Mouse (Mus musculus) liver, embryonic 11.5 days (tissue): Measurements from ENCODE around the gene Msmo1. TPM values are rescaled to one million over a fixed set of nuclear protein-coding genes. Genes with fewer than 3 reads are reported as not detected.

Experiments used
- ATAC-seq: fragments of 200-750 bp; cut with Nextera tagmentation; replicated peaks from 2 replicates; pipeline ENCODE4 v1.8.0; 2017; ENCODE audit warnings: moderate number of reproducible peaks, mild to moderate bottlenecking, moderate TSS enrichment, moderate library complexity; ENCODE audit not compliant: low FRiP score
- DNase-seq: peaks from one replicate; pipeline ENCODE4 v3.0.0-alpha.2; 2017; ENCODE audit warnings: low spot score
- H3K27ac ChIP-seq: fragments of 300-500 bp; sonication (generic); 2 replicates; pipeline ENCODE4 v1.5.1; 2014; ENCODE audit warnings: mild to moderate bottlenecking, low read depth, low read length, control low read depth
- H3K27me3 ChIP-seq: fragments of 300-500 bp; sonication (generic); replicated peaks from 2 replicates; pipeline ENCODE4 v1.6.1; 2014; ENCODE audit warnings: low read length, mixed read lengths; ENCODE audit not compliant: control insufficient read depth, insufficient read depth
- H3K36me3 ChIP-seq: fragments of 300-500 bp; sonication (generic); 2 replicates; pipeline ENCODE4 v1.6.1; 2014; ENCODE audit warnings: mild to moderate bottlenecking, low read length, moderate library complexity, mixed read lengths; ENCODE audit not compliant: control insufficient read depth, insufficient read depth
- H3K4me1 ChIP-seq: fragments of 300-500 bp; sonication (generic); replicated peaks from 2 replicates; pipeline ENCODE4 v1.6.1; 2014; ENCODE audit warnings: low read length, mixed read lengths; ENCODE audit not compliant: control insufficient read depth, insufficient read depth
- H3K4me2 ChIP-seq: fragments of 300-500 bp; sonication (generic); 2 replicates; pipeline ENCODE4 v1.6.1; 2014; ENCODE audit warnings: mild to moderate bottlenecking, control low read depth, moderate library complexity
- H3K4me3 ChIP-seq: fragments of 300-500 bp; sonication (generic); 2 replicates; pipeline ENCODE4 v1.5.1; 2014; ENCODE audit warnings: low read depth, low read length, control low read depth
- H3K9ac ChIP-seq: fragments of 300-500 bp; sonication (generic); 2 replicates; pipeline ENCODE4 v1.6.1; 2014; ENCODE audit warnings: low read depth, low read length, control low read depth
- H3K9me3 ChIP-seq: fragments of 300-500 bp; sonication (generic); 2 replicates; pipeline ENCODE4 v1.6.1; 2016; ENCODE audit warnings: low read length, inconsistent platforms, mixed read lengths; ENCODE audit not compliant: control insufficient read depth
- WGBS: fragments of 180-500 bp; shearing (Covaris S2); extraction: QIAGEN DNeasy Blood & Tissue Kit; methylation state at CpG from one replicate; pipeline ENCODE4 v1.1.7; 2014; 5-methylcytosine and 5-hydroxymethylcytosine counted together
- polyA plus RNA-seq: library from polyadenylated mRNA; unstranded; fragments of >200 nt; fragmentation: Nextera tagmentation; extraction: Ambion mirVana; gene quantifications from 2 replicates; pipeline ENCODE4 v1.2.1, GENCODE M21; 2014

The Msmo1 gene
- polyA plus RNA-seq, 1 experiment from 2014 or later: 132 TPM

DNA sequence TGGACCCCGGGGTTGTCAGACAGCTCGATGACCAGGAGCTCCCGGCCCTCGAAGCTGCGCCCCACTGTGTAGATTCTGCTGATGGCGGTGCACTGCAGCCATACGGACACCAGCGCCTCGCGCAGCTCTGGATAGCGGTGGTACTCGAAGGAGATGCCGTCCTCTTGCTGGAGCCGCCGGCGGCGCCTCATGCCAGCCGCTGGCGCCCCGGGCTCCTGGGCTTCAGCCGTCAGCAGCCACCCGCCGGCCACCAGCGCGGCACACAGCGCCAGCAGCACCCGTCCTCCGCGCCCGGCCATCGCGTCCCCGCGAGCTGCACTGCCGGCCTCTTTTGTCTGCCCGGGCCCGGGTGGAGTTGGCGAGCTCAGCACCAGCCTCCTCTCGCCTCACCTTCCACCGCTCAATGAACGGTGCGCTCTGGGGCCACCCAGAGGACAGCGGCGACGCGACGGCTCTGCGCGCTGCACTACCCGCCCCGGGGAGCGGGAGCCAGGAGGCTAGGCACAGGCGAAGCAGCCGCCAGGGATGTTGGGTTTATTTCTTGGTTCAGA lies 40.9 kb downstream of the Msmo1 start, which contains the start of gene Cpe:
Gene Cpe (minus strand): TSS at position 404 of the 551 bp plus-strand sequence.
- H3K36me3 ChIP-seq: no peaks in the 10 kb centered on the region
- H3K27ac ChIP-seq: no peak within 1 kb of the TSS
- no peaks in the 10 kb centered on the region for H3K9me3 ChIP-seq
- peak within 1 kb of the TSS; percentile 21; the same call in 1 of the 2 replicates for H3K9ac ChIP-seq
- H3K4me2 ChIP-seq: peak within 1 kb of the TSS; percentile 72
- peak; percentile 89 for ATAC-seq
- H3K4me3 ChIP-seq: peak within 1 kb of the TSS; percentile 48
- peaks cover 22% of the 10 kb centered on the region for H3K27me3 ChIP-seq
- DNase-seq: peak; percentile 74
- 1% methylated on average over 53 of the region's 54 CpGs for WGBS
- H3K4me1 ChIP-seq: no peaks in the 10 kb centered on the region

- WGBS: 21% methylated on average over 16 of the region's 16 CpGs
- Histone ChIP-seq H3K27ac (no peak overlapping the region), H3K9me3 (no peaks in the 10 kb centered on the region), H3K4me1 (no peaks in the 10 kb centered on the region), H3K9ac (no peak overlapping the region), H3K4me2 (peak overlapping the region; percentile 72), H3K36me3 (no peaks in the 10 kb centered on the region), H3K4me3 (peak overlapping the region; percentile 48), H3K27me3 (peaks cover 22% of the 10 kb centered on the region)
- ATAC-seq (no peak), DNase-seq (no peak)
Measured at GRCm38 (mm10) chr8:64691591-64692401, 41.8 kb downstream of the Msmo1 start.

DNA sequence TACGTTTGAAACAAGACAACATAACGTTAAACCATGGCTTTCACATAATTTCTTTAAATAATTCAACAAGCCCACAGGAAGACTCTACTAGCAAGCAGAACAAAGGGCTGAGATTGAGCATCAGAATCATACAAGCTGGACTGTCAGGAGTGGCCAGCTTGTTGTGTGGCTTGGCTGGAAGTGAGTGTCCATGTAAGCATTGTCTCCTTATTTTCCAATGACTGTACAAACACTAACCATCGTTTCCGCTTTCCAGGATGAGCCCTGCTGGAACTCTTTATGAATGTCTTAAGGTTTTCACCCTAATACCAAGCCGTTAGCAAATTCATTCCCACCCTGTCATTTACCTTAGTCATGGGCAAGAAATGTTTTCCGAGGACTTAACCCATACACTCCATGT lies 42.7 kb downstream of the Msmo1 start:
- Histone ChIP-seq H3K27me3 (peaks cover 22% of the 10 kb centered on the region), H3K9me3 (no peaks in the 10 kb centered on the region), H3K27ac (no peak overlapping the region), H3K4me2 (no peak overlapping the region), H3K4me1 (no peaks in the 10 kb centered on the region), H3K4me3 (no peak overlapping the region), H3K9ac (no peak overlapping the region), H3K36me3 (no peaks in the 10 kb centered on the region)
- ATAC-seq (no peak), DNase-seq (no peak)
- 85% methylated on average over 6 of the region's 6 CpGs for WGBS

DNA sequence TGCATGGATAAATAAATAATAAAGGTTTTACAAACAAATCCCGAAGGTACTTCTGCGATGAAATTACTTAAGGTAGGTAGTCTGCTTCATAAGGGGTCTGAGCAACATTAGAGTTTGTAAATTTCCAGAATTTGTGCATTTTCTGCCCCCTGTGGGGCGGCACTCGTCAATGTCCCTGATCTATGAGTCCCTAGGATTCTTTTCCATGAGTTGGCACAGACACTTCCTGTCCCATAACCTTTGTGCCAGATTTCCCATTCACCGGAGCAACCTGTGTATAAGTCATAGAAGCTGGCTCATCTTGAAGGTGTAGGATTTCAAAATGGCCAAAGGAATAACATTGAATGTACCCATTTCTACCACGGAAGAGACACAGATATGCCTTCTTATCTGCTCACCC lies 43.3 kb downstream of the Msmo1 start:
- ATAC-seq (no peak), DNase-seq (no peak)
- Histone ChIP-seq H3K9ac (no peak overlapping the region), H3K4me2 (no peak overlapping the region), H3K4me1 (no peaks in the 10 kb centered on the region), H3K27me3 (peaks cover 22% of the 10 kb centered on the region), H3K4me3 (no peak overlapping the region), H3K27ac (no peak overlapping the region), H3K9me3 (no peaks in the 10 kb centered on the region), H3K36me3 (no peaks in the 10 kb centered on the region)
- WGBS: 84% methylated on average over 6 of the region's 6 CpGs

GRCm38 (mm10) chr8:64688741-64689140 lies 44.9 kb downstream of the Msmo1 start:
- no peaks in the 10 kb centered on the region for H3K9me3 ChIP-seq
- DNase-seq (no peak), ATAC-seq (no peak)
- no peak overlapping the region for H3K4me2 ChIP-seq
- H3K4me3 ChIP-seq: no peak overlapping the region
- H3K4me1 ChIP-seq: no peaks in the 10 kb centered on the region
- peaks cover 15% of the 10 kb centered on the region for H3K27me3 ChIP-seq
- H3K27ac ChIP-seq: no peak overlapping the region
- no peak overlapping the region for H3K9ac ChIP-seq
- 89% methylated on average over 4 of the region's 4 CpGs for WGBS
- no peaks in the 10 kb centered on the region for H3K36me3 ChIP-seq

DNA sequence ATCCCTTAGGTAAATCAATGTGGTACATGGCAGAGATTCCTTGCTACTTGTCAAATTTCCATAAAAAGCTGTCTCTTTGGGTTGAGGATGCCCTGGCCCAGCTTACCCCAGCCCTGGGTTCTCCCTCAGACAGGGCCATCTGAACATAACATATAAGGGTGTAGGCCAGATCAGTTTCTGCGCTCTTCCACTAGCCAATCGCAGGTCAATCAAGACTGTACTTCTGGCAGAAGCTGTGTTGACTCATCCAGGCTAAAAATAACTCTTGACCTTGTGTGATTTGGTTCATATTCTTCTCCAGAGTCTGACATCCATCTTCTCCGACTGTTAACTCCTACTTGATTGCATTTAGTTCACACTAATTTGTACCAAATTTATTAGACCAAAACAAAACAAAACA lies 45.4 kb downstream of the Msmo1 start:
- Histone ChIP-seq H3K27ac (no peak overlapping the region), H3K4me1 (no peaks in the 10 kb centered on the region), H3K4me2 (no peak overlapping the region), H3K9ac (no peak overlapping the region), H3K9me3 (no peaks in the 10 kb centered on the region), H3K4me3 (no peak overlapping the region), H3K36me3 (no peaks in the 10 kb centered on the region), H3K27me3 (peaks cover 11% of the 10 kb centered on the region)
- ATAC-seq: no peak
- WGBS: 65% methylated on average over 3 of the region's 3 CpGs
- DNase-seq: no peak

- no peak for DNase-seq
- H3K4me2 ChIP-seq: no peak overlapping the region
- WGBS: 84% methylated on average over 3 of the region's 3 CpGs
- no peaks in the 10 kb centered on the region for H3K36me3 ChIP-seq
- no peak for ATAC-seq
- no peaks in the 10 kb centered on the region for H3K4me1 ChIP-seq
- H3K27ac ChIP-seq: no peak overlapping the region
- no peak overlapping the region for H3K9ac ChIP-seq
- H3K27me3 ChIP-seq: no peaks in the 10 kb centered on the region
- no peak overlapping the region for H3K4me3 ChIP-seq
- no peaks in the 10 kb centered on the region for H3K9me3 ChIP-seq
Measured at GRCm38 (mm10) chr8:64682501-64682900, 51.1 kb downstream of the Msmo1 start.

DNA sequence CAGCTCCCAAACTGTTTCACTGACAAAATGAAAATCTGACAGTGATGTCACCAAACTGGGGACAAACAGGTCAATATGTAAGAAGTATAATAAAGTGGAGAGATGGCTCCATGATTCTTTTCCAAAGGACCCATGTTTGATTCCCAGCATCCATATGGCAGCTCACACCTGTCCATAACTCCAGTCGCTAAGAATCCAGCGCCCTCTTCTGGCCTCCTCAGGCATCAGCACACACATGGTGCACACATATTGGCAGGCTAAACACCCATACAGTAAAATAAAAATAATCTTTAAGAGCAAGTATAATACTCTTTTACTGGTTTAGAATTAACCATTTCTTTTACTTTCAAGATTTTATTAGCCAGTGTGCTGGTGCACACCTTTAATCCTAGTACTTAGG lies 57.2 kb downstream of the Msmo1 start:
- ATAC-seq (no peak), DNase-seq (no peak)
- H3K4me2 ChIP-seq: no peak overlapping the region
- no peaks in the 10 kb centered on the region for H3K9me3 ChIP-seq
- no peak overlapping the region for H3K27ac ChIP-seq
- WGBS: 70% methylated on average over 2 of the region's 2 CpGs
- no peak overlapping the region for H3K9ac ChIP-seq
- no peaks in the 10 kb centered on the region for H3K27me3 ChIP-seq
- no peak overlapping the region for H3K4me3 ChIP-seq
- H3K4me1 ChIP-seq: no peaks in the 10 kb centered on the region
- no peaks in the 10 kb centered on the region for H3K36me3 ChIP-seq
